Mouse (Mus musculus) kidney, postnatal 36 days (tissue): ENCODE results near the gene Cep128.
A peak's percentile ranks its signal among the peaks of the same experiment; 100 is the strongest.
"Not testable (repeated sequence)": the region's sequence is repeated elsewhere in the genome, so short reads cannot be mapped to it uniquely, and the experiment has no call there.

Source experiments
- DNase-seq, 2 experiments: peaks; one replicate each; pipeline ENCODE4 v3.0.0; 2021 to 2022; ENCODE audit warnings: mixed read lengths in 2 of 2

Cep128 gene

DNA sequence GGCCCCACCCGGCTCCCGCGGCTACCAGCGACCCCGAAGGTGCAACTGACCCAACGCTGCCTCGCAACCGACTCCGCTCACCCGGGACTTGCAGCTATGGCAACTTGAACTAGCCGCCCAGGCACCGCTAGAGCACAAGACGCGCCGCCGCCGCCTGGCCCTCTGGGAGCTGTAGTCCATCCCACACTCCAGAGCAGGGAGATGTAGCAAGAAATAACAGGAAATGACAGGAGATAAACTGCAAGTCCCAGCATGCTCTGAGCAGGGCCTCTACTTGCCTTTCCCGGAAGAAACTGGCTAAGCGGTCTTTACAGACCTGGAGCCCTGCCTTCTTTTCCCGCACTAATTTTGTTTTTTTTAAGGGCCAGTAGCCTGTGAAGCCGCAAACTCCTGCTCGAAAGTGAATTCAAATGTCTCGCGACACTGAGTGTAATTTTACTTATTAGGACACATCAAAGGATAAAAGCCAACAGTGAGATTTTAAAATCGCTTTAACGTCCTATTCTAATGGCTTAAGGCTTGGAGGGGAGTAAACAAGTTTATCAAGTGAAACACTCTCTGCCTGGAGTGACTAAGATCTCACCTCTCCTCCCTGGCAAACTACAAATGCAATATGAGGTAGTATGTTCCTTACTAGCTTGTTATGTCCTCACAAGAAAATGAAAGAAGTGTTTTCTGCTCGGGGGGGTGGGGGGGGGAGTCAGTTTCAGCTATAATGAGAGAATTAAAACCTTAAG lies at the start of gene Cep128, which contains the start of gene Tshr:
Gene Cep128, minus strand, starts transcription at position 129 of the 737 bp plus-strand sequence.
Gene Tshr, plus strand, starts transcription at position 283 of the 737 bp plus-strand sequence.
- peak; percentile 96 for DNase-seq

DNA sequence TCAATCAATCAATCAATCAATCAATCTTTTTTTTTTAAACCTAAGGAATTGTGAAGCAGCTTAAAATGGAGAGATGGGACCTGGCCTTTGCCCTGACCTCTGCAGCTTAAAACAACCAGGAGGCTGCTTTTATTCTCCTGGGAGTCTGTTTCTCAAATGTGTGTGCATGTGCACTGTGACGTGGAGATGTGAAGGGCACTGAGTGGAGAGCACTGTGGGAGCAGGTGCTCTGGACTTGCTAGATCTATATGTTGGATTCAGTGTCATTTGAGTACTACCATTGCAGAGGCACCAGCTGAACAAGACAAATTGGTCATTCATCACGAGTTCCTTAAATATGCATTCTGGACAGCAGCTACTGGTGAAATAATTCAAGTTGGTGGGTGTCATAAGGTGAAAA lies 42.9 kb upstream of the Cep128 start:
- DNase-seq = no peak

DNA sequence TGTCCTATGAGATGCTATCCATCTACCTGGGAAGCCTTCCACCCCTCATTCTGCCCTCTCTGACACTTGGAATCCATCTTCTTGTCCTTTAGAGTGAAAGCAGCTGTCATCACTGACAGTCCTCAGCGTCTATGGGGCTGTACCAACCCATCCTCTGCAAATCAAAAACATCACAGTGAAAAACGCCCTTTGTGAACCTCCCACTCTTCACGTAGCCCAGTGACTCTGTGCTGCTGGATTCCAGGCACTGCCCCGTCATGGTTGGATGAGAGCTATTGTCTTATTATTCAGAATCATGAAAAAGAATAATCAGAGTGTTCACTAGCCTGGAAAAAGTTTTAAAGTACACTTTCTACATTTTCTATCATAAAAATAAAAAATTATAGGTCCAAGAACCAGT lies 42.3 kb upstream of the Cep128 start:
- no peak for DNase-seq

DNA sequence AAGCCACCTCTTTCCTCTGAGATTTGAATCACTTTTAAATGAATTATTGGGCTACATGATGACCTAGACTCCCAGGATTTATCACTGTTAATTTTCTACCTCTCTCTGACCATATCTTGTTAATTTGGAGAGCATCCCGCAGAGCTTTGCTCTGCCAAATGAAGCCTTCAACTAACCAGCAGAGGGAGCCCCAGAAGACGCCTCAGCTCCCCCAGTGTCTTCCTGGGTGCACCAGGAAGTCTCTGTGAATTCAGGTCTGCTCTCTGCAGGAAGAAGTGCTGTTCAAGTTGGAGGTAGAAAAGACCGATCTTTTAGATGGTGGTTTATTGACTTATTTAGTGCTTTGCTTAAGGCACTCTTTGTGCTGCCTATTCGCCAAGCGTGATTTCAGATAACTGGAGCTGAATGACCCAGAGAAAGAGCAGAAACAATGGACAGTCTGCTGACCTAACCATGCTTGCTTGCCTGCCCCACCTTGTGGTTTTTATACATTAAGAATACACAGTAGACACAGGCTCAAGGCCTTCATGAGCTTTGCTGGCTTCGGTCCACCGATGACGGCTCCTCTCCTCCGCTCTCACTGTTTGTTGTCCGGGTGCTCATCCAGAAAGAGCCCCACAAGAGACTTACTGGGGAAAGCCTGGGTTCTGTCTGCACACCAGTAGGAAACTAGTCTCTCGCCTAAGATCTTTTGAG lies 39.1 kb upstream of the Cep128 start:
- peak; percentile 40 to 53 for DNase-seq

DNA sequence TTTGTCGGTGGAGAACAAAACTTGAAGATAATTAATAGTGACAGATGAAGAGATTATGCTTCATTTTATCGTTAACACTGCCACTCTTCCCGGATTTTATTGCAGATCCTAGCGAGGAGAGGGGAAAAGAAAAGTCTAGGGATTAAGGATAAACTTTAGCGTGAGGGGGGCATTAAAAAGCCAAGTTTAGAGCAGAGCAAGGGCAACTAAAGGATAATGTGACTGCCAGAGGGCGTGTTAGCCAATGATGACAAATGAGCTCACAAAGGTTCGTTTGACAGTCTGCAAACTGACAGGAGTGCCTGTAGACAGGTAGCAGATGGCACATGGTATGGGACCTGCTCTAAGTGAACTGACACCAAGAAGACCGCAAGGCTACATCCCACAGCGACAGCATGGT lies 37.1 kb upstream of the Cep128 start:
- DNase-seq = no peak

DNA sequence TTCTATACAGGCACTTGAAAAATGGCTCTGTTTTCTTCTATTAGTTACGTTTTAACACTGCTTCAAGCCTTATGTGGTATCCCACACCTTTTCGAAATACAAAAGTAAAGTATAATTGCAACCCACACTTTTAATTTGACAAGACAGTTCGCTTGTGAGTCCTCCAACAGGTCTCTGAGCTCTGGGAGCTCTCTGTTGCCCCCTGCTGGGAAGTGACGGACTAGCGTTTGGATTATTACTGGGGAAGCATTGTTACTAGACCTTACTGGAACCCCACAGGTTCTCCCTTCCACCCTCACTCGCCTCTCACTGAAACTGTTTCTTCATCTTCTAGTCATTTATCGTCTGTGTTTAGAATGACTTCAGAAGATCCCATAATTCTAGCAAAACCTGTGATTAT lies 34.6 kb upstream of the Cep128 start:
- DNase-seq = peak; percentile 63 to 85

DNA sequence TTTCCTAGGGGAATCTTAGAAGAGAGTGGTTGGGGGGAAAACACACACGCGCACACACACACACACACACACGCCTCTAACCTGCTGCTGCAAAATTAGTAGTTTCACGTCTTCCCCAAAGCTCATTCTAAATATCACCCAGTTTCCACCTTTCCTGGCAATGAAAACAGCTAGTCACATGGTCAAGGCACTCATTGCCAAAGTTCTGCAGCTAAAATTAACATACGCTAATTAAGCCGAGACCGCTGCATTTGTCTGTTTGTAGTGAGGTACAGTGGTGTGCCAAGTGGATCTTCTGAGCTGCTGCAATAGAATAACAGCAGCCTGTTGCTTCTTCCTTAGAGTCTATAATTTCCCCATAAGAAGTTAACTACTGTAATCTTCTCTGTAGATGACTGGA lies 32.6 kb upstream of the Cep128 start:
- peak in 1 of 2 experiments; percentile 8 for DNase-seq

DNA sequence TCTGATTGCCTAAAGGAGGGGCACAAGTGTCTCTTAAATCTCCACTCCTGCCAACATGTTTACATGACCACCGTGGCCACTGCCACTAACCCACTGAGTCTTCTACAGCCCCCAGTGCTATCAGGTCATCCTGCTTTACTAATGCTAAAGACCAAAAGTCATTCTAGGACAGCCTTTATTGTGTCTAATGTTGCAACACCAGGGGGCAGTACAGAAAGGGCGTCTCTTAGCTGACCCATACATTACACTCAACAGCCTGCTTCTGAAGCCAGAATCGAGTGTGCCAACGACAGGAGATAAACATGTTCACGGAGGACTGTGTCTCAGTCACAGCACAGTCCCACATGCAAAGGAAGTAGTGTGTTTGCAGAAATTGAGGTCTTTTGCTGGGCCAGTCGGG lies 30.9 kb upstream of the Cep128 start:
- no peak for DNase-seq

DNA sequence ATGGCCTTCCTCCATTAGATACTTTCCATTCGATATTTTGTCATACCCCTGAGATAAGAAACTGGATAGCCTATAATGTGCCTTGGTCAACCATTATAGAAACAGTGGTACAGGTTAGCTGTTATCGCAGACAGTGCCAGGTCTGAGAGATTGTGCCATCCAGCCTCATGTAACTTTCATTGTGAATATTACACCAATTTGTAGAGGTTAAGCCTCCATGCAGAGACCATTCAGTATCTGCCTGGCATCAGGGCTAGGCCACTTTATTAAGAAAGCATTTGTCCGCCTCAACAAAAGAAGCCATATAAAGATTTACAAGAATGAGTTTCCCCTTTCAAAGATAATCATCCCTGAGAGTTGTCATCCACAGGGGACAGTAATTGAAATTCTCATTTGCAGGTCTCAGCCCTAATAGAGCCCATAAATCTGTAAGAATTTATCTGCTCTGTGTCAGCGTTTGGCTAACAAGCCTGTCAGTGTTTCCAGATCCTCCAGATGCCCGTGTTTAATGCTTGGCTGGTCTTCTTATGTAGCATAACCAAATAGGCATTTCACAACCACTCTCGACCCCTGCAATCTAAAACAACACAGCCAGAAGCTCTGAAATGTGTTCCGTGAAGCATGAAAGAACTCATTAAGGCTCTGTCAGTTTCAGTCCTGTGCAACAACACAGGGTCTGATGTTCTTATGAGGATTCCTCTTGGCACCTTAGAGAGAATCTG lies 28.4 kb upstream of the Cep128 start:
- peak in 1 of 2 experiments; percentile 28 for DNase-seq

DNA sequence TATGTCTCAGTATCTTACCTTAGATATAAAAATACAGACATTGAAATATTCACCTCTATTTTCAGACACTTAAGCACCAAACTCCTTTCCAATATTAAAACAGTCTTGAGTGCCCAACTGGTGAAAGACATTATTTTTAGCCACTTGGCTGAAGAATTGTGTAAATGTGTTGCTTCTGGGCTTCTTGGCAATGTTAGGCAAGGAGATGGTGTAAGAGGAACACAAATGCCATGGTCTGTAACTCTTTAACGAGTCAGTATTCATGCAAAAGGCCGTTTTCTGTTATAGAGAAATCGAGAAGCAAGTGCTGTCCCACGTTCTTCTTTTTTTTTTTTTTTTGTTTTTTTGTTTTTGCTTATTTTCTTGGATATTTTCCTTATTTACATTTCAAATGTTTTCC lies 26.1 kb upstream of the Cep128 start:
- DNase-seq = no peak

DNA sequence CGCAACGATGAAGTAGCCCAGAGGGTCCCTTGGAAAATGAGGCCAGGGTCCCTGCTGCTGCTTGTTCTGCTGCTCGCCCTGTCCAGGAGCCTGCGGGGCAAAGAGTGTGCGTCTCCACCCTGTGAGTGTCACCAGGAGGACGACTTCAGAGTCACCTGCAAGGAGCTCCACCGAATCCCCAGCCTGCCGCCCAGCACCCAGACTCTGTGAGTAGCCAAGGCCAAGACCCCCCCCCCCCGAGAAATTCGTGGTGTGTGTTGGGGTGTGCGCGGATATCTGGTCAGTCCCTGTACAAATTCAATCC lies 16.8 kb upstream of the Cep128 start:
- no peak for DNase-seq

DNA sequence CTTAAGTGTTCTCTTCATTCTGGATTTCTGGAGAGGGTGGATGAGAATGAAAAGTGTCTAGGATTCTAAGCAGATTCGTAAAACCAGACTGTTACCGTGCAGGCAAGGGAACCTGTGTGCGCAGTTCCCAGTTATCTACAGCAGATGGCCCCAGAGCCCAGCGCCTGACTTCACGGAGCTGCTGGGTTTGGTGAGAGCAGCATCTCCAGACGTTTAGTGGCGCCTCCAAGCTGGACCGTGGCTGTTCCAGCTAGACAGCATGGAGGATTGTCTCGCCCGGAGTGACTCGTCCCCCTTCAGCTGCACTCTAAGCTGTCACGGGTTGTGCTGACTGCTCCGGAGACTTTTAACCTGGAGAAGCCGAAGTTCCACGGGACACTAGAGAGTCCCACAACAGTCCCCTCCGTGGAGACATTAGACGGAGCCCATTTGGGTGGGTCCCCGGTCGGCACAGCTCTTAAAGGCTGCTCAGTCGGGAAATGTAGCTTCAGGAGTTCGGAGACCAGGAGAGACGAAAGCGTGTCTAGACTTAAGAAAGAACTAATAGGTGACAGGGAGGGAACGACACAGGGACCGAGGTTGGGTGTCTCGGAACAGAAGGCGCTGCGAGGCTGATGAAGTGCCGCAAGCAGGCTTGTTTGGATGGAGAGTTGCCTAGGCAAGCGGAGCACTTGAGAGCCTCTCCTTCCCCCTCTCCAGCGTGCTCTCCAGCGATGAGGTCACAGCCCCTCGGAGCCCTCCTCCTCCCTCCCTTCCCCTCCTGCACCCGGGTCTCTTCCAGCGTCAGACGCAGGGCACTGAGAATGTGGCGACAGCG lies 16.2 kb upstream of the Cep128 start:
- DNase-seq = peak; percentile 60 to 83

DNA sequence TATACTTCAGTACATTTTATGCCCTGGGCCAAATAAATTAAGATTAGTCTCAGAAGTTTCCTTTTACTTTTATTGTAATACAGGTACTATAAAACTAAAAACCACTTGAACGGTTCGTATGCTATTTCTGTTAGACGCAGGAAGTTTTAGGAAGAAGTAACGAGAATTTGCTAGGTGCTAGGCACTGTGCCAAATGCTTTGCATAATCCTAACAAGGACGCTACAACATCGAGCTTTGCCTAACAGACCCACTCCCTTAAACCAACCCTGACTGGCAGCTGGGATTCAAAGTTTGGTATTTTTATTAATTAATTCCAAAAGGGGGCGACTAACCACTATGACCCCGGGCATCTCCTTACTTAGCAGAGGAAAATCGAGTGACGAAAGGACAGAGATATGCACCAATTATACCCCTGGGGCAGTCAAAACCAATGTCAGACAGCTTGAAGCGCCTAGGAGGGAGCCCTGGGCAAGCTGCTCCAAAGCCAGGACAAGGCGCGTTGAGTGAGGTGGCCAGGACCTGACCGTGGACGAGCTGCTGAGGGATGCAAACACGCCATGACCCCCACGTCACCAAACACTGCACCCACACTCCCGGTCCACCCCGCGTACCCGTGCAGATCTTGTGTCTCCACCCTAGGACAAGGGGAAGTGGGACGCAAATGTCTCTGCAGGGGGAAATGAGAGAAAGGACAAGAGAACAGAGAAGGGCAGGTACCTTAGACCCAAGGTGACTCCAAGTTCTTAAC lies 519 bp downstream of the Cep128 start:
- DNase-seq = peak in 1 of 2 experiments; percentile 31

DNA sequence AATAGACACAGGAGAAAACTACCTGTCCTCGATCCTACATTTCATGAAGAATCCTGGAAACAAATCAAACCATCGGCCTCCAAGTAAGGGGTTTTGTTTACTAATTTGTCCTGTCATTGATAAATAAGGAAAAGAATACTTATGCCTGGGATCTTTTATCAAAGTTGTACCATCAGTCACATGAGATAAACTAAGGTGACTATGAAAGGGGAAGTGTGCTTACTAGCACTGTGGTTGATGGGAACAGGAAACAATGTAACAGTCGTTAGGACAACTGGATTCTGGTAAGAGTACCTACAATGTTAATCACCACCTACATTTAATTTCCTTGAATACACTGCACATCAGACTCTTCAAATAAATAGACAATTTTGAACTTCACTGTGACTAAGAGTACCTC lies 15.0 kb downstream of the Cep128 start:
- DNase-seq = no peak

DNA sequence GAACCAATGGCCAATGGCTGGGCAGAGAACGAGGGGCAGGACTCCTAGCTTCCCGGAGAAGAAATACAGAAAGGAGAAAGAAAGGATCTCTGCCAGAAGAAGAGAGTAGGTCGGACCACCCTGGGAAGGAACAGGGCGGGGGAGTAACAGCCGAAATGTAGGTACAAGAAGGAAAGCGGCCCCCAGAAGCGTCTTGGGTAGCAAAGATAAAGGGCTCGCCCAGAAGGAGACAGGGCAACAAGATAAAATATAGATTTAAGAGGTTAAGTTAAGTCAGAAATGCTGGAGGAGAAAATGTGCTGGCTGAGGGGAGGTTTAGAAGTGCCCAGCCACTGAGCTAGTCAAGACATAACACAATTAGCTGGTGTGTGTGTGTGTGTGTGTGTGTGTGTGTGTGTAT lies 30.4 kb downstream of the Cep128 start:
- DNase-seq = no peak

DNA sequence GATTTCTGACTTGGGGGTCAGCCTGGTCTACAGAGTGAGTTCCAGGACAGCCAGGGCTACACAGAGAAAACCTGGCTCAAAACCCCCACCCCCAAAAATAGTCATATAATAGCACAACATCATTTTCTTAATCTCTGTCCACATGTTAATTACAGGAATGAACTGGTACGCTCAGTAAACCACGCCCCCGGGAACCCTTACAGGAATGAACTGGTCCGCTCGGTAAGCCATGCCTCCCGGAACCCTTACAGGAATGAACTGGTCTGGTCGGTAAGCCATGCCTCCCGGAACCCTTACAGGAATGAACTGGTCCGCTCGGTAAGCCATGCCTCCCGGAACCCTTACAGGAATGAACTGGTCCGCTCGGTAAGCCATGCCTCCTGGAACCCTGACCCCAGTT lies 45.6 kb downstream of the Cep128 start:
- DNase-seq = not testable (repeated sequence)

DNA sequence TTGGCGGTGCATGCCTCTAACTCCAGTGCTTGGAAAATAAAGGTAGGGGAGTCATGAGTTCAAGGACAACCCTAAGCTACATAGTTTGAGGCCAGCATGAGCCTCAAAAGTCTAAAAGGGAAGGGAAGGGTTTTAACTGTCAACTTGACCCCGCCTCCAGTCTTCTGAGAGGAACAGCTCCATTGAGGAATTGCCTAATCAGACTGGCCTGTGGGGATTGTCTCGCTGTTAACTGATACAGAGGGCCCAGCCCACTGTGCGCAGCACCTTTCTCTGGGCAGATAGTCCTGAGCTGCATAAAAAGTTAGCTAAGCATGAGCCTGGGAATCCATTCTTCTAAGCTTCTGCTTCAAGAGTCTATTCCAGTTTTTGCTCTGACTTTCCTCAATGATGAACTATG lies 56.7 kb downstream of the Cep128 start:
- no peak for DNase-seq

DNA sequence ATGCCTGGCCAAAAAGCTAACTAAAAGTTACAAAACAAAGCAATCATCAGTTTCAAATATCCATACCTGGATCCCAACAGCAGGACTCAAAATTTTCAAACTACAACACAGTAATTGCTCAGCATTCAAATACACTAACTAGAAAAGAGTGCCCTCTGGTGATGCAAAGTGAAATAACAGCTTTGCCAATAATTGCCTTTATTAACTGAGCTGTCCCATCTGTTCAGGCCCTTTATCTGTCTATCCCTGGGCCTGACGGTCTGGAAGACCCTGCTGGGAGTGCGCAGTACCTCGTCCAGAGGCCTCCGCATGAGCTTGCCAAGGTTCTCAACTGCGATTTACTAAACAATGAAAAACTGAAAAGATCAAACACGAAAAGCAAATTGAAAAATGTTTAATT lies 58.1 kb downstream of the Cep128 start:
- peak; percentile 13 to 43 for DNase-seq

DNA sequence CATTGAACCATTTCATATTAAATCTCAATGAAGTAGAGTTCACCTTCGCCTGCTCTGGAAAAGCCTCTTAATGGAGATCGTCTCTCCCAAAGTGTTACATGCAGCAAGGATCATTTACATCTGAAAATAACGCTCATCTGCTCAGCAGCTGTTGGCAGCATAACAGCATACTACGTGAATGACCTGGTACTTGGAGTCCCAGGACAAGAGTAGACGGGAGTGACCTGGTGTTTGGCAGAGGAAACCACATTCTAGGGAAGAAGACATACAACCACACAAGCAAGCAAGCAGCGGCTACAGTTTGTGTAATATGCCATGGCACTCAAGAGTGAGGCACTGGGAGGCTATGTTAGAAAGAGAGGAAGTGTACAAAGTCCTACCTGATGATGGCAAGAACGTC lies 69.2 kb downstream of the Cep128 start:
- DNase-seq = no peak

DNA sequence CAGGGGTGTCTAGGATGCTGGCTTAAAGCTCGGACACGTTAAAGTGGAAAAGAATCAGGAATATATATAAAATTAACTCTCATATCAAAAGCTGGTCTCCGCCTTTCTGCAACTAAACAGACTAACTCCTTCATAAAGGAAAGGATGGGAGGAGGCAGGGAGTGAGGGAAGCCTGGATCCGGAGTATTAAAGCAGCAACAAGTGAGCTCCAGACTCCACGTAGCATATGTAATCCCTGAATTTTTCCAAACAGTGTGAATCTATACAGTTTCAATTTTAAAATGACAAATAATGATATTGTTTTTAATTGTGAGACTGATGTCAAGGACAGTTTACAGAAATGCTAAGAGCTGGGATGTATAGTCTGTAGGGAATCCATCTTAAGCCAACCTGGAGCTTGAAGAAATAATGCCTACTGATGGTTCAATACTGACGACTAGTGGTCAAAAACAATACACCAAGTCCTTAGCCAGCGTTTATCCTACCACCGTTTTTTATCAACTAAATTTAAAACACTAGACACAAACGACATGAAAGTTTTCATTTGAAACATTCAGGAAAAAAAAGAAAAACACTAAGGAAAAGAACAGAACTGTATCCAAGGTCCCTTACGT lies 70.1 kb downstream of the Cep128 start:
- DNase-seq = peak; percentile 5 to 27

DNA sequence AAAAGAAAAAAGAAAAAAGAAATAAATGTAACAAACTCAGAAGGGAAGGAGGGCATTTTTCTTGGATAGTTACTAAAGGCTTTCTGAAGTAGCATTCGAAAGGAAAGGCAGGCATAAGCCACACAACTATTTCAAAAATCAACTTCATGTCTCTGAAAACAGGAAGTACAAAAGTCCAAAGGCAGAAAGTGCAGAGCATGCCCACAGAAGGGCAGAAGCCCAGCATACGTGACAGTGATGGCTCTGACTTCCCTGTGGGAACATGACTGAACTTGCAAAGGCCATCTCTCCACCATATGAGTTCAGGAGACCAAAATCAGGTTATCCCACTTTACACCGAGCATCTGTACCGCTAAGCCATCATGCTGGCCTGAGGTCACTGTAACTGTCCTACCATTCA lies 71.6 kb downstream of the Cep128 start:
- no peak for DNase-seq

DNA sequence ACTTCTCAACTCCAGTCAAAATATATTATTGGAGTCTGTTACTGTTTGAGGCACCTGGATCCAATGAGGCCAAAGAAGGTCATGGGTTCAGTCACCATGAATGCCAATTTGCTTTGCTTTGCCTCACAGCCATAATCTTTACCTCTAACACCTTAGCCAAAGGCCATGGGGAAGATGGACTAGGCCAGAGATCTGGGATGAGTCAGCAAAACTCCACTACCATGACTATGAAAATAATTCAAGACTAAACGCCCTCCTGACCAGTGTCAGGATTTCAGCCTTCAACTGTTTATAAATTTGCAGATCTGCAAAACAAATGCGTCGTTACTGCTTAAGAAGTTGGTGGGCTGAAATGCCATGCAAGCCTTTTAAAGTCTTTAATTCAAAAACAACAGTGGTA lies 76.5 kb downstream of the Cep128 start:
- DNase-seq = no peak
